Mouse (Mus musculus) myocyte (in vitro differentiated cells): ENCODE measurements at regions not wholly inside any gene's neighbourhood (a gene's known extent, or its start where the extent isn't known, plus 50 kb on each side); places are given as distances from the start of the nearest gene placed in this dataset.

Experiments
- CEBPB ChIP-seq: IDR thresholded peaks from 2 replicates; pipeline ENCODE4 v1.6.1; 2011; ENCODE audit warnings: mild to moderate bottlenecking, moderate library complexity; ENCODE audit not compliant: poor library complexity, insufficient read depth, severe bottlenecking
- E2F4 ChIP-seq: IDR thresholded peaks from one replicate; pipeline ENCODE4 v1.6.1; 2011; ENCODE audit warnings: mild to moderate bottlenecking, control low read depth, moderate library complexity; ENCODE audit not compliant: insufficient read depth
- MAX ChIP-seq: IDR thresholded peaks from one replicate; pipeline ENCODE4 v1.6.1; 2011; ENCODE audit warnings: low read depth, mild to moderate bottlenecking, control low read depth
- MYOD1 ChIP-seq, 3 experiments: IDR thresholded peaks; one replicate each; pipeline ENCODE4 v1.6.1; 2011; ENCODE audit warnings: control low read depth in 2 of 3, low read depth in 2 of 3, mild to moderate bottlenecking in 2 of 3, moderate library complexity in 1 of 3; ENCODE audit not compliant: insufficient read length in 2 of 3, control insufficient read depth in 1 of 3
- POLR2A ChIP-seq: IDR thresholded peaks from one replicate; pipeline ENCODE4 v1.6.1; 2011; ENCODE audit warnings: low read depth, mild to moderate bottlenecking, control low read depth, moderate library complexity; ENCODE audit not compliant: insufficient read length
- POLR2AphosphoS2 ChIP-seq: IDR thresholded peaks from one replicate; pipeline ENCODE4 v1.6.1; 2011; ENCODE audit warnings: low read depth, control low read depth; ENCODE audit not compliant: insufficient read length
- TCF12 ChIP-seq: IDR thresholded peaks from one replicate; pipeline ENCODE4 v1.6.1; 2011; ENCODE audit warnings: mild to moderate bottlenecking, control low read depth; ENCODE audit not compliant: poor library complexity, insufficient read depth, severe bottlenecking
- TCF3 ChIP-seq: IDR thresholded peaks from one replicate; pipeline ENCODE4 v1.6.1; 2011; ENCODE audit warnings: low read depth, control low read depth; ENCODE audit not compliant: insufficient read length
- USF1 ChIP-seq: IDR thresholded peaks from one replicate; pipeline ENCODE4 v1.6.1; 2011; ENCODE audit warnings: low read depth, mild to moderate bottlenecking, control low read depth, moderate library complexity

DNA sequence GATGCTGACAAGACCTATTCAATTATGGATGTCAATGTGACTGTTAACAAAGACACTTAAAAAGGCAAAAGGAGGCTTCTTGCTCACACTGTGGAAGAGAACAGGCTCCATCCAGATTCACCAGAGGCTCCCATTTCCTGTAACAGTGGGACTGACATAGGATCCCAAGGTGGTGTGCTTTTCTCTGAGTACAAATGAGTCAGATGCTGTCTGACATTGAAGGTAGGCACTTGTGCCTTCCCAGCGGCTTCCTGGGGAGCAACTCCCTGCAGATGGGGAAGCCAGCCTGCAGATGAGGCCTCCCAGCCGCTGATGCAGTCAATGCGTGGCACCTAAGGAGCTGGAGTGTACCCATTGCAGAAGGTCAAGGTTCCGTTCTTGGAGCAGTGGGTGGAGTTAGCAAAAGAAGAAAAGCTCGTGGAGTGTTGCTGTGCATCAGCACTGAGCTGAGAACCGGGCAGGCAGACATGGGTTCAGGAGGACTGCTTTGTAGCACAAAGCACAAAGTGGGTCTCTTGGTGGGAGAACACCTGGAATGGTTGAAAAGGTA lies 71.9 kb upstream of the Dhx40 start:
- TF ChIP-seq POLR2A, result no peak
- no peak for TF ChIP-seq CEBPB
- TF ChIP-seq MAX, result no peak
- no peak for TF ChIP-seq E2F4
- TF ChIP-seq POLR2AphosphoS2, result no peak
- TF ChIP-seq USF1, result no peak
- TF ChIP-seq MYOD1 (IDR thresholded peaks at IDR 0.05; ENCODE audit: control insufficient read depth in 1 of 3, insufficient read length in 2 of 3, low read depth in 2 of 3), result no peak
- no peak for TF ChIP-seq TCF12
- TF ChIP-seq TCF3, result no peak
